Mouse (Mus musculus) cerebellum, adult 2 months (tissue): ENCODE data around the gene Pik3r4. TPM values are rescaled to one million over a fixed set of nuclear protein-coding genes. Genes with fewer than 3 reads are reported as not detected.

Source experiments
- DNase-seq, 2 experiments: peaks; one replicate each; pipeline ENCODE4 v3.0.0; 2021
- H3K27ac ChIP-seq: fragments of 200-500 bp; 2 replicates; pipeline ENCODE4 v1.5.1; 2012; ENCODE audit warnings: low read length, control low read depth, inconsistent platforms; ENCODE audit not compliant: insufficient read depth
- H3K27me3 ChIP-seq: fragments of 200-500 bp; 2 replicates; pipeline ENCODE4 v1.6.1; 2012; ENCODE audit warnings: inconsistent platforms, mild to moderate bottlenecking, low read length, moderate library complexity; ENCODE audit not compliant: control insufficient read depth, insufficient read depth
- H3K4me1 ChIP-seq: fragments of 200-500 bp; 2 replicates; pipeline ENCODE4 v1.6.1; 2011; ENCODE audit warnings: low read length; ENCODE audit not compliant: control insufficient read depth, insufficient read depth
- H3K4me3 ChIP-seq: fragments of 200-500 bp; replicated peaks from 2 replicates; pipeline ENCODE3; 2011; ENCODE audit warnings: mild to moderate bottlenecking, low read depth, low read length, control low read depth; ENCODE audit not compliant: insufficient read depth
- CTCF ChIP-seq: fragments of 200-500 bp; IDR thresholded peaks from 2 replicates; pipeline ENCODE4 v1.5.1; 2011; ENCODE audit warnings: low read depth, mild to moderate bottlenecking, control low read depth, low read length, moderate library complexity, borderline replicate concordance; ENCODE audit not compliant: insufficient read depth
- POLR2A ChIP-seq: fragments of 200-500 bp; IDR thresholded peaks from 2 replicates; pipeline ENCODE4 v1.6.1; 2011; ENCODE audit warnings: low read length, control low read depth, borderline replicate concordance; ENCODE audit not compliant: insufficient read depth
- WGBS: fragments of 180-500 bp; shearing (Covaris S2); methylation state at CpG from one replicate; pipeline ENCODE4 v1.1.7; 2018; 5-methylcytosine and 5-hydroxymethylcytosine counted together
- polyA plus RNA-seq: library from polyadenylated mRNA; depleted of rRNA; stranded (reverse); fragments of >200 nt; gene quantifications from 2 replicates; pipeline ENCODE4 v1.2.3, GENCODE M21; 2012

Gene Pik3r4
- polyA plus RNA-seq, 1 experiment: 24.8 TPM

GRCm38 (mm10) chr9:105689485-105689884 lies 46.7 kb downstream of the Pik3r4 start:
- TF ChIP-seq POLR2A (no peak), CTCF (no peak)
- 46% methylated on average over 7 of the region's 7 CpGs for WGBS
- H3K4me3 ChIP-seq: no peak overlapping the region
- H3K4me1 ChIP-seq: no peaks in the 10 kb centered on the region
- no peak for DNase-seq
- no peaks in the 10 kb centered on the region for H3K27me3 ChIP-seq
- H3K27ac ChIP-seq: no peak overlapping the region

GRCm38 (mm10) chr9:105692472-105692871 lies 49.7 kb downstream of the Pik3r4 start:
- Histone ChIP-seq H3K27ac (no peak overlapping the region), H3K4me3 (no peak overlapping the region), H3K27me3 (no peaks in the 10 kb centered on the region), H3K4me1 (no peaks in the 10 kb centered on the region)
- WGBS: 77% methylated on average over 14 of the region's 14 CpGs
- DNase-seq: no peak
- no peak for TF ChIP-seq CTCF
- no peak for TF ChIP-seq POLR2A

- no peak overlapping the region for H3K4me3 ChIP-seq
- DNase-seq: no peak
- no peaks in the 10 kb centered on the region for H3K4me1 ChIP-seq
- no peaks in the 10 kb centered on the region for H3K27me3 ChIP-seq
- TF ChIP-seq CTCF: no peak
- TF ChIP-seq POLR2A: no peak
- 62% methylated on average over 9 of the region's 9 CpGs for WGBS
- no peak overlapping the region for H3K27ac ChIP-seq
These were observed 50.3 kb downstream of the Pik3r4 start for GRCm38 (mm10) chr9:105693056-105693455.

- no peaks in the 10 kb centered on the region for H3K4me1 ChIP-seq
- DNase-seq: peak; percentile 49 to 62
- no peaks in the 10 kb centered on the region for H3K27me3 ChIP-seq
- no peak overlapping the region for H3K27ac ChIP-seq
- WGBS: 2% methylated on average over 5 of the region's 5 CpGs
- peak; percentile 64 for TF ChIP-seq CTCF
- no peak for TF ChIP-seq POLR2A
- no peak overlapping the region for H3K4me3 ChIP-seq
These were observed 51.1 kb downstream of the Pik3r4 start for GRCm38 (mm10) chr9:105693854-105694253.

- Histone ChIP-seq H3K4me3 (no peak overlapping the region), H3K27me3 (no peaks in the 10 kb centered on the region), H3K4me1 (no peaks in the 10 kb centered on the region), H3K27ac (no peak overlapping the region)
- WGBS: 61% methylated on average over 7 of the region's 7 CpGs
- no peak for DNase-seq
- TF ChIP-seq CTCF (no peak), POLR2A (no peak)
These were observed 54.2 kb downstream of the Pik3r4 start for GRCm38 (mm10) chr9:105696818-105697564.

GRCm38 (mm10) chr9:105697764-105698396 lies 55.1 kb downstream of the Pik3r4 start:
- Histone ChIP-seq H3K27me3 (no peaks in the 10 kb centered on the region), H3K4me3 (no peak overlapping the region), H3K27ac (no peak overlapping the region), H3K4me1 (no peaks in the 10 kb centered on the region)
- no peak for DNase-seq
- no peak for TF ChIP-seq CTCF
- no peak for TF ChIP-seq POLR2A
- WGBS: 29% methylated on average over 9 of the region's 9 CpGs

- H3K27me3 ChIP-seq: no peaks in the 10 kb centered on the region
- WGBS: 13% methylated on average over 6 of the region's 6 CpGs
- no peak for TF ChIP-seq CTCF
- no peak for TF ChIP-seq POLR2A
- H3K4me1 ChIP-seq: no peaks in the 10 kb centered on the region
- no peak for DNase-seq
- no peak overlapping the region for H3K27ac ChIP-seq
- H3K4me3 ChIP-seq: no peak overlapping the region
These were observed 57.9 kb downstream of the Pik3r4 start for GRCm38 (mm10) chr9:105700702-105701101.

- no peak for DNase-seq
- WGBS: 46% methylated on average over 9 of the region's 9 CpGs
- TF ChIP-seq CTCF: no peak
- no peak for TF ChIP-seq POLR2A
- H3K27me3 ChIP-seq: no peaks in the 10 kb centered on the region
- no peaks in the 10 kb centered on the region for H3K4me1 ChIP-seq
- H3K4me3 ChIP-seq: no peak overlapping the region
- H3K27ac ChIP-seq: no peak overlapping the region
These were observed 59.2 kb downstream of the Pik3r4 start for GRCm38 (mm10) chr9:105701966-105702365.
